Mouse (Mus musculus) stomach, postnatal 0 days (tissue): ENCODE data around the gene Mpig6b.

ENCODE experiments used
- CTCF ChIP-seq: IDR thresholded peaks from 2 replicates; pipeline ENCODE4 v1.5.1; 2016; ENCODE audit warnings: antibody characterized with exemption, low read depth, mild to moderate bottlenecking, moderate library complexity
- EP300 ChIP-seq: optimal IDR thresholded peaks from 2 replicates; pipeline ENCODE3; 2016; ENCODE audit warnings: antibody characterized with exemption

- TF ChIP-seq CTCF (no peak), EP300 (no peak)
These were observed 42.2 kb downstream of the Mpig6b start for GRCm38 (mm10) chr17:35023756-35024155.
